Mouse (Mus musculus): ENCODE data around the gene Fam53b.

- TF ChIP-seq CTCF (IDR thresholded peaks at IDR 0.05; ENCODE audit: insufficient read depth, low read length): no peak
- TF ChIP-seq POLR2A (IDR thresholded peaks at IDR 0.05; ENCODE audit: borderline replicate concordance, extremely low read depth, low read depth, low read length): no peak
Measured at GRCm38 (mm10) chr7:132701412-132701811, 112.3 kb downstream of the Fam53b start.

Data from lung, adult 2 months (tissue).